Mouse (Mus musculus) spleen, adult 18-20 months (tissue): ENCODE data around the gene Gla.
"Not testable (repeated sequence)": the region's sequence is repeated elsewhere in the genome, so short reads cannot be mapped to it uniquely, and the experiment has no call there.

Source experiments
- DNase-seq, 2 experiments: peaks; one replicate each; pipeline ENCODE4 v3.0.0; 2022; ENCODE audit warnings: mixed read lengths in 2 of 2

Gla gene

DNA sequence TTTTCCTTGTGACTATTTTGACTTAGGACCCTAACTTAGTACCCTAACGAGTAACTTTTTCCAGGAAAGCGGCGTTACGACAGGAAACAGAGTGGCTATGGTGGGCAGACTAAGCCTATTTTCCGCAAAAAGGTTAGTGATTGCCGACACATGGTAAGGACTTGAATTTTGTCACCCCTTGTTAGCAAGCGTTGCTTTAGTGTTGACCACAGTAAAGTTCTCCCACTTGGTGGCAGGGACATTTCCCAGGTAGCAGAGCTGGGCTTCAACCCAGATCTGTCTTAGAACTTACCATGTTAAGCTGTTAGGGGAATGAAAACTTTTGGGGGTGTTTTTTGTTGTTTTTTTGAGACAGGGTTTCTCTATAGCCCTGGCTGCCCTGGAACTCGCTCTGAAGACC is 14.5 kb downstream of the Gla start:
- no peak for DNase-seq

DNA sequence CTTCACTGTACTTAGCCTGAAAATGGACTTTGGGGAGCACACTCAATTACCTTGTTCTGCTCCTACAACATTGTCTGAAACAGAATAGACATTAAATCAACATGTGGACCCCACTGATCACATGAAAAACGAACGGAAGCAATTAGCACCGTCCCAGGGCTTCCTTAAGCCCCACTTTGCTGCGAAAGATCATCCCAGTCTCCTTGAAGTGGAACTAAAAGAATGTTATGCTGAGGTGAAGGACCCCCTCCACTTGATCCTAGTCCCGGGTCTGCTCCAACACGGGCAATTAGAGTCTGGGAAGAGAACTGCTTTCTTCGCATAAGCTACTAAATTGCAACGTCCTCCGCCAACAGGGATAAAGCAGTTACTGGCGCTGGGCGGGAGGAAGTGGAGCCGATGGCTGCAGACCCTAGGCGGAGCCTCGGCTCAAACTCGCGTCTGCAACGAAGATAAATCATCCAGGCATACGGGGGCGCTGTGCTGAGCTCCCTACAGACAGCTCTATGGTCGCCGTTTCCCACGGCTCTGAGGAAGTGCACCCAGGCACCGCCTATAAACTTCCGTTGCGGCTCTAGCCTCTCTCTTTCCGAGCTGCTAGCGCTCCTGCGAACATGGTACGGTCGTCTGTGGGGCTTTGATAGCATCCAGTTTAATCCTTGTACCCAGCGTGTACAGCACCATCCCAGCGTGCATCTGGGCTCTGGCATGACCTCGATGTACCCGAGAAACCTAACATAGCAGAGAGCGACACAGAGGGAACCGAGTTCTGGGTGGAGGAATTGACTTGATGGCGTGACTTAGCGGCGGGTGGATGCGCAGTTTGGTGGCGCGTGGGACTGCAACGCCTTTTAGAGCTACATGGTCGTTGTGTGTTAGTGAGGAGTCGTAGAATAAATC is 15.6 kb downstream of the Gla start, which contains the start of gene Rpl36a:
Gene Rpl36a (plus strand): TSS at position 552 of the 900 bp plus-strand sequence.
- DNase-seq: peak; percentile 83 to 86

DNA sequence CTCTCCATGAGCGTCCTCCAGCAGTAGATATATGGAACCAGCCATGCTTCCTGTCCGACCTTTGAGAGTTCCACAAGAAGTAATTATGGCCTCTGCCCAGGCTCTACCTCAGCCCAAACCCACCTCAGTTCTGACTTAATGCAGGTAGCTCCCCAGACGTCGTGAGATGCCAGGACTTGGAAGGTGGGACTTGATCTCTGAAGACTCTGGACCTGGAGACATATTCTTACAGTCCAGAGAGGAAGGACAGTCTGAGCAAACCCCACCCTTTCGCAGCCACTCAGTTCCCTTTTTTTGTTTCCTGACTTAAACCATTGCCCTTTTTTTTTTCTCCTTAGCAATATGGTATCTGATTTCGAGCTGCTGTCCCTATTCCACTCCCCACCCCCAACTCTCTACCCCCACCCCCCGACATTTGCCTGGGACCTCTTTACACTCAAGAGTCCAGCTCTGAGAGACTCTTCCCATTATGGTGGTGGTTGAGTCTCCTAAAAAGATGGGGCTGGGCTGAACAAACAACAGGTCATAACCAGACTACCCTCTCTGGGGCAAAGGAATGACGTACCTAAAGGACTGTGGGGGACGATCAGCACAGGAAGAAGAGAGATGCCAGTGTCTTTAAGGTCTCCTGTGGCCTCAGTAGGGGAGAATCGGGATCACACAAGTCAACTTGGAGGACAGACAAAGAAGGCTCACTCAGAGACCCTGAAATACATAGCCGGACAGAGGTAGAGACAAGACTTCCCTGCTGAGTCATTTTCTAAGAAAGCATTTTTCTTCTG is 17.8 kb downstream of the Gla start, which contains the start of gene Btk:
Gene Btk (minus strand): TSS at position 683 of the 782 bp plus-strand sequence.
- DNase-seq: peak in 1 of 2 experiments; percentile 20

DNA sequence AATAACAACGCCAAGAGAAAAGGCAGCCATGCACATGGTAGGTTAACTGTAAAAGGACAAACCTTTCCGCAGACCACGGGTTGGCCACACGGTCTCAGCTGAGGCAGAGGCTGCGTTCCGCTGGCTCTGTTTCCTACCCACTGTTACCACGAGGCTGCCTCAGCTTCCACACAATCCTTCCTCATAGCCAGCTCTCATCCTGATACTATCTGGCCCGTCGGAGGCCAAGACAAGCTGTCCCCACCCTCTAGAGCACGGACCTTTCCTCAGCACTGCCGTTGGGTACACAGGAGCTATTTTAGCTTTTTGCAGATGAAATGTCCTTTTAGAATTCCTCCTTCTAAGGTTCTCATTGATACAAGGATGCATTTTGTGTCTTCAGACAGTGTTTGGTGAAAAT is 18.7 kb downstream of the Gla start:
- DNase-seq: no peak

DNA sequence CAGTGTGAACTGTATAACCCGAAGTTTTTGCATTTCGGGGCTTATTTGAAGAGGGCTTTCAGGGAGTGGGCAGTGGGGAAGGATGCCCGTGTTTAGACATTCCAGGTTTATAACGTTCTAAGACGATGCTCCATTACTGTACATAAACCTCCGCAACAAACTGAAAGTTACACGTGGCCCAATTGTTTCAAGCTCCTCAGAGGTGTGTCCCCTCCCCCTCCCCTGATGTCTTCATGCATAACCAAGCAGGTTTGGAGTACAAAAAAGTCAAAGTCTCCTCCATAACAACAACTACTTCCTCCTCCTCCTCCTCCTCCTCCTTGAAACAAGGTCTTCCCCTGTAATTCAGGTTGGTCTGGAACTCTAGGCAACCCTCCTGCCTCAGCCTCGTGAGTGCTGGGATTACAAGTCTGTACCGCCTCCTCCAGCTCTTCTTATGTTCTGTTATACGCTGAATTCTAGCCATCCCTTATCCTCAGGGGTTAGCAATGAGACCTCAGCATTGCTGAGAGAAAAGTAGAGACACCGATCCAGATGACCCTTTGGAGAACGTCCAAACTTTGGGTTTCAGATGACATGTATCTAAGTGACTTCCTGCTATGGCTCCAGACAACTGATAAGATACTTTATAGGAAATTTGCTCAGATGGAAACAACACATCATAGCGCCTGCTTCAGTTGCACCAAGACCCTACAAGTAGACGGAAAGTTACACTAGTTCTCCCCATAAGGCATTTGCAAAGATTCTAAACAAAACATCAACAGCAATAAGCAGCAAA is 20.2 kb downstream of the Gla start:
- DNase-seq: no peak

DNA sequence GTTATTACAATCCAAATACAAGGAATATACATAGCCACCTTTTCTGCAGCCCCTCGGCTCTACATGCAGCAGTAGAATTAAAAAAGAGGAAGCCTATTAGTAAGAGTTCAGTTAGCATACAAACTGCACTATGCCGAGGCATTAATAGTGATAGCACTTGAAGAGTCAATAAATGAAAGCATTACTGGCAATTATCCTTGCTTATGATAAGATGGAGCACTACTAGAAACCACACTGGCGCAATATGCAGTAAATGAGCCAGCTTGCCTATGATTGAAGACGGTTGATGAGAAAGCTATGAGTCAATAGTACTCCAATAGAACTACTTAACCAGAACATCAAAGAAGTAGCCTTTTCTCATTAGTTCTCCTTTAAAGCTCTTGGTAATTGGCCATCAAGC is 23.0 kb downstream of the Gla start:
- DNase-seq: no peak

DNA sequence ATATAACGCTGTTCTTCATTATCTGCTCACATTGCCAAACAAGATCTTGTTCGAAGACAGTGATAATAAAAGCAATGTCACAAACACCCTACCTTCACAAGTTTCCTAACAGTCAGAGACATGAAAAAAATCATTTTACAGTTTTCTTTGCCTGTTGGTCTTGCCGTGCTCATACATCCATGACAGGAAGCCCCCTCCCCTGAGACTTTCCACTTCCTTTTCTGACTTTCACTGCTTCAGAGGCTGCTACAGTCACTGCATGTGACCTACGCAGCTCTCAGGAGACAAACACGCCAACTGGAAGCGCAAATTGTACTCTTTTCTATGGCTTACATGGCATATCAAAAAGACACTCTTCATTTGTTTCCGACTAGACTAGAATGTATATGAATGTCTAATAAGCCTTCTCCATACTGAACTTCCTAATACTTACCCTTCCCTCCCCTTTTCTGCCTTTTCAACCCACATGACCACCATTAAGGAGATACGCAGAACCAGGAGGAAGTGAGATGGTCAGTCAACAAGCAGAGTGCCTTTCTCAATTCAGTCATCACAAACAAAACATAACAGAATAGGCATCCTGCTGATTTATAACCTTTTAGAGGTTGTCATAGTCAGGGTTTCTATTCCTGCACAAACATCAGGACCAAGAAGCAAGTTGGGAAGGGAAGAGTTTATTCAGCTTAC is 34.2 kb downstream of the Gla start:
- DNase-seq: peak; percentile 16 to 23

DNA sequence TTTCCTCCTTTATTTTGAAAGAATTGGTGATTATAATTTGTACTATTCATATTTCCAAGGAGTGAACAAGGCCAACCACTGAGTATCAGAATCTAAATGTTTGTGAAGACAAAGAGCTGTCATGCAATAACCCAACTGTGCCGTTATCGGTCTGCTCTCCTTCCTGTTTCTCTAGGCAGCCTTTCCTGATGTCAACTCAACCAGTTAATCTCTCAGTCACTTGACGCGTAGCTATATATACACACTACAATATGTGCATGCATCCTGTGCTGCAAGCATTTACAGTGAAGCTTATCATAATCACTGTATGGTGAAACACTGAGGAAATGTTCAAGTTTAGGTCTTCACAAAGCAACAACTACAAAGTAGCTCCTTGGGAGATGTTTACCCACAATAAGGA is 36.6 kb downstream of the Gla start:
- DNase-seq: no peak

DNA sequence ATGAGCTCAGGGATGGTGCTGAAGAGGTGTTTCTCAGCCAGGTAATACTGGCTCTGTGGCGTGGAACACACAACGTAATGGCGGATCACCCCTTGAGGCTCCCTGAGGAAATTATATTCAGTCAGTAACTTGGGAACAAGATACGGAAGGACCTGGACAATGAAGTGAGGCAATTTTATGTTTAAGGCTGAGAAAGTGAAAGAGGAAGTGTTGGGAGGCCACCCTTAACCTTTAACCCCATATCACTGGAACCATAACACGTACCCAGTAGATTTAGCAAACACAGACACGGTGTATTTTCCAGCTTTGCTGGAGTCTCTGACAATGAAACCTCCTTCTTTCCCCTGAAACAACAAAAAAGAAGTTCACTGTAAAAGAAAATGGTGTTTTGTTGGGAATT is 46.5 kb downstream of the Gla start:
- no peak for DNase-seq

DNA sequence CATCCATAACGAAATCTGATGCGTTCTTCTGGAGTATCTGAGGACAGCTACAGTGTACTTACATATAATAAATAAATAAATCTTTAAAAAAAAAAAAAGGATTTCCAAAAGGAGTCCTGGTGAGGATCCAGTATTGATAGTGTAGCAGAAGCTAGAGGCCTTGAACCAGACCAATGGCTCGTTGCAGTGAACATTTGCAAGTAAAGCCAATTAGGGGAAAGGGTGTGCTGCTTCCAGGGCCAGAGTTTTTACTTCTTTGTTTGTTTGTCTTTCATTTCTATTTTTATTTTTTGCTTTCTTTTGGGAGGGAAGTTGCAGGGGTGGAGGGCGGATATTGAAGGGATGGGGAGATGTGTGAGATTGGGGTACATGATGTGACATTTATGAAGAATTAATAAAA is 47.6 kb downstream of the Gla start:
- no peak for DNase-seq

DNA sequence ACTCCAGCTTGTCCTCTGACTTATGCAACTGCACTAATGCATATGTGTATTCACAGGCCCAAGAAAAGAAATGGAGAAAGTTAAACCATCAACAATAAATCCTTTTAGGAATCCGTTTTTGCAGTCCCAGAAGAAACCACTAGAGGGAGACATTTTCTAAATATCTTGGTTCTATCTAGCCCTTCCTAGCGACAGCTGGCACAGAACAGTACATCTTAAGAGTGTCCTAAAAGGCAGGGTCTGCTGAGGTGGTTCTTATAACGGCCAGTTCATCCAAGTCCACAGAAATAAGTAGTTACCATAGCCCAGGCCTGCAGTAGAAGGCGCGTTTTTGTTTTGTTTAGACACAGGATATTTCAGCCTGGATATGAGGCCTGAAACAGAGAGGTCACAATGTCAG is 50.0 kb downstream of the Gla start:
- DNase-seq: no peak

DNA sequence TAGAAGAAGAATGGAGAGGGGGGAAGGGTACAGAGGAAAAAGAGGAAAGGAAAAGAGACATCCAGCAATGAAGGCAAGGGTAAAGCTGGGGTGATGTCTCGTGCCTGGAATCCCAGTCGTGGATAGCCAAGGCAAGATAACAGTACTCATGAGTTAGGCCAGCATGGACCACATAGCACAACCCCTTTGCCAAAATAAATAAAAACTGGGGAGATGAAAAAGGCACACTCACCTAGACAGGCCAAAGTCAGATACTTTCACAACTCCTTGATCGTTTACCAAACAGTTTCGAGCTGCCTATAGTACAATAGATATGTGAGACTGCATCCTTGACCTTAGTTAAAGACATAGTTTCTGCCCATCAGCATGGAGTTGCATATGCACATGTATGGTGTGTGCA is 53.6 kb downstream of the Gla start:
- DNase-seq: no peak

DNA sequence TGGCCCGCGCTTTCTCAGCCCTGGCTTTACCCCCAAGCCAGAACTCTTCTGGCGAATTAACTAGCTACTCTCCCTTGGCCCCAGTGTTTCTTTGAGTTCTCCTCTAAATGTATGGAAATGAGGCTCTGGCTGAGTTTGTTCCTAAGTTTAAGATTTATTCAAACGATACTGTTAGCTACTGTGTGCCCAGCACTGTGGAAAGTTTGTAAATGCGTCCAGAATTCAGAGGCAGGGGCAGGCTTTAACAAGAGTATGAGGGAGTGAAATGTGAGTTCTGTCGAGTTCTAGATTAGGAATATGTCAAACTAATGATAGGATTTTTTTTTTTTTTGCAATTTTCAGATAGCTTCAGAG is 59.0 kb downstream of the Gla start:
- DNase-seq: no peak

DNA sequence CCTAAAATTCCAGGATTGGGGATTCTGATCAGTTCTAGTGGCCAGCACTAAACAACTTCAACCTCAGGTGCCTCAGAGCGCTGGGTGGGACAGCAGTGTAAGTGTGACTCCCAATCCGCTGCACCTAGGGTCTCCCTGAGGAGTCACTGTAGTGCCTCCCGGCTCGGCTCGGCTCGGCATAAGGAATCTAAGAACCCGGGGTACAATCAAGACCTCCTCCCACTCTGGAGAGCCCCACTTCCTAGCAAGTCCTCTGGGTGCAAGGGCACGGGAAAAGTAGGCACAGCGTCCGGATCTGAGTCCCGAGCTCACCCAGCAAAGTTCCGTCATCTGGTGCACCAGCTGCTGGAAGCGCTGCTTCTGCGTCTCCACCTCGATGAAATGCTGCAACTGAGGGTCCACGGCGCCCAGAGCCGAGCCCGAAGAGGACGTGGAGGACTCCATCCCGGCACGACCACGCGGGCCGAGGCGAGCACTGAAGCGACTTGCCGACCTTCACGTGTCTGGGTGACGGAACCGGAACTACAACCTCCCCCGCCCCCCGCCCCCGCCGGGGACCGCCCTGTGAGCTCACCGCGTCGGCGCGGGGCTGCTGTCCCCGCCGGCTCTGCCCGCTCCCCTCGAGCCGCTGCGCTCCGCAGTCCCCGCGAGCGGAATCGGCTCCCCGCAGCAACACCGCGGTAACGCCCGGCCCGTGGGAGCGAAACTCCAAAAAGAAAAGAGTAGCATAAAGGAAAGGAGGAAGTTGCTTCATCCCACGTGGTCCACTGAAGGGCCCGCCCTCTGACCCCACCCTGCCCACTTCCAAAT is 59.6 kb downstream of the Gla start, which contains the start of gene Timm8a1:
Gene Timm8a1 (minus strand): TSS at position 721 of the 810 bp plus-strand sequence.
- peak; percentile 43 to 55 for DNase-seq

DNA sequence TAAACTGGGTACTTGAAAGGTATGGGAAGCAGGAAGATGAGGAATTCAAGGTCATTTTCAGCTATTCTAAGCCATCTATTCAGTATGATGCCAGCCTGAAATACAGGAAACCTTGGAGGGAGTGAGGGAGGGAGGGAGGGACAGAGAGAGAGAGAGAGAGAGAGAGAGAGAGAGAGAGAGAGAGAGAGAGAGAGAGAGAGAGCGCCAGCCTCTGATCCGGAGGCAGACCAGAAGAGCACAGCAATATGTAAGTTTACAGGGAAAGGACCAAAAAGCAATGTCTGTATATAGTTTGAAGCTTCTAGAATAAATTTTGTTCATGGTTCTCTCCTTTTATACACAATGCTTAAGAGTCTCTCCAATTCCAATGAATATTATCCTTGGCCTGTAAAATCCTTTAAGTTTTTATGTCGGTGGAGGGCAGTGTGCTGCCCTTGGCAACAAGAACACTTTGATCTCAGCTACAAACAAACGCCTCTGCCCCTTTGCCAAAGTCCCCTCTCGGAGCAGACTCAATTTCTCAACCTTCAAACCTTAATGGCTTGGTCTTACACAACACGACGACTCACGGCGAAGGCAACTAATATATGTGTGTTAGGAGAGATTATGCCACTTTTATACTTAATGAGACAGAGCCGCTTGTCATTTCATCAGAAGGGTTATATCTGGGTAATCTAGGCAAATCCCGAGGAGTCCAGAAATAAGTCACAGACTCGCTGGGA is 60.4 kb downstream of the Gla start:
- no peak for DNase-seq

DNA sequence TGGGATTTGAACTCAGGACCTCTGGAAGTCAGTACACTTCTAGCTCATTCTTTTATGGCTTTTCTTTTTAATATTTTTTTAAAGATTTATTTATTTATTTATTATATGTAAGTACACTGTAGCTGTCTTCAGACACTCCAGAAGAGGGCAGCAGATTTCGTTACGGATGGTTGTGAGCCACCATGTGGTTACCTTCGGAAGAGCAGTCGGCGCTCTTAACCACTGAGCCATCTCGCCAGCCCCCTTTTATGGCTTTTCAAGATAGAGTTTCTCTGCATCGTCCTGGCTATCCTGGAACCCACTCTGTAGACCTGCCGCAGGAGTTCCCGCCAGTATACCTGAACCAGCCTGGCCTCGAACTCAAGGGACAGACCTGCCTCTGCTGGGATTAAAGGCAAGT is 61.1 kb downstream of the Gla start:
- DNase-seq: not testable (repeated sequence)
